Mouse (Mus musculus): ENCODE data around the gene Btbd35f23.
"Not testable (repeated sequence)": the region's sequence is repeated elsewhere in the genome, so short reads cannot be mapped to it uniquely, and the experiment has no call there.

Btbd35f23 gene

GRCm38 (mm10) chrX:3076575-3076974 is at the start of gene Btbd35f23:
Gene Btbd35f23 (plus strand): TSS chrX:3076875.
- DNase-seq (ENCODE audit: low read depth, low spot score), result not testable (repeated sequence)

Measured in embryo, embryonic 11.5 days (tissue).